Mouse (Mus musculus) embryo, embryonic 11 days (tissue): ENCODE measurements at regions not wholly inside any gene's neighbourhood (a gene's known extent, or its start where the extent isn't known, plus 50 kb on each side); places are given as distances from the start of the nearest gene placed in this dataset.
"Not testable (repeated sequence)": the region's sequence is repeated elsewhere in the genome, so short reads cannot be mapped to it uniquely, and the experiment has no call there.

Source experiments
- DNase-seq: peaks from one replicate; pipeline ENCODE4 v3.0.0-alpha.2; 2015

GRCm38 (mm10) chr13:32444531-32444930, 106.0 kb upstream of the Gmds start:
- no peak for DNase-seq

GRCm38 (mm10) chr13:32442025-32442424, 103.5 kb upstream of the Gmds start:
- no peak for DNase-seq

GRCm38 (mm10) chr13:32435136-32435535, 96.6 kb upstream of the Gmds start:
- no peak for DNase-seq

DNA sequence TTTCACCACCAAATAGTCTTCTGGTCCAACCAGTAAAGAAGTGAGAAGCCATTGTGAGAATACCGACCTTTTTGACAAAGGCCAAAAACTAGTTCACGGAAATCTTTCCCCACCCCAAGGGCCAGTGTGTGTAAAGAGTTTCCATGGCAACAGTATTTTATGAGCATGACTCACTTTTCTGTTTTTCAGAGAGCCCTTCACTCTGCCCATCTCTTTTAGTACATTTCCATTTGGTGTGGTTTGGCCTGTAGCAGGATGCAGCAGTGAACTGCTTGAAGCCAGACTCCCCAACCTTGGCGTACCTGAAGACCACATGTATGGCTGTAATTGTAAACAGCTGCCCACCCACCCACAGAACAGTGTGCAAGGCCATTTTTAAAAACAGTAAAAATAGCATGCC, 89.9 kb upstream of the Gmds start:
- DNase-seq, result peak; percentile 24

DNA sequence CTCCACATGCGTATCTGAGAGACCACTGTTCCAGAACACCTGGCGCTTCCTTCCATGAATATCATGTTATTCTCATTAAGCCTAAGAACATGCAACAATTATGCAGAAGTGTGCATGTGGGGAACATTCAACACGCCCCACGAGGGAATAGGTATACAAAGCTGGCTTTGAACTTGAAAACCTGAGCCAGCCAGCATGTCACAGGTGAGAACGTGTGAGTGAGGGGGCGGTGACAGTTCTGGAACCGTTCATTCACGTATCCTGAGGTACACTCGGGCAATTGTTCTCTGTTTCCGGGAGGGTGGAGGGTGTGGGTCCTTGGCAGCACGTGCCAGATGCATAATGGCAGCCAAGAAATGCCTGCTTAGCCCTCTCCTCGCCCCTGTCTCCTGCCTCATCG, 88.4 kb upstream of the Gmds start:
- peak; percentile 11 for DNase-seq

DNA sequence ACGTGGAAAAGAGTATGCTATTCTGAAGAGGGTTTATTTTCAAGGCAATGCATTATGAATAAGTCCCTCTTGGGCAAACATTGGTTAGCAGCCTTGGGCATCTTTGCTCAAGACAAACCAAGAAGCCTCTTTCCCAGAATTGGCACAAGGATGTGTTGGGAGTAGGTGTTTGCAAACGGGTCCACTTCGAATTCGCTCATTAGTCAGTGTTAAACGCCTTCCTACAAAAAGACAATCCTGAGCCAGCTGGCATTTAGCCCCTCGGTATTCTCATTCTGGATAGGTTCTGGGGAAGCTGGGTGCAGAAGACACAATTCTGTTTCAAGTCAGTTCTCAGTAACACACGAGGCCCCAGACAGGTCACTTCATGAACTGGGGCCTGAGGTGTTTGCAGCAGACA, 87.7 kb upstream of the Gmds start:
- no peak for DNase-seq

DNA sequence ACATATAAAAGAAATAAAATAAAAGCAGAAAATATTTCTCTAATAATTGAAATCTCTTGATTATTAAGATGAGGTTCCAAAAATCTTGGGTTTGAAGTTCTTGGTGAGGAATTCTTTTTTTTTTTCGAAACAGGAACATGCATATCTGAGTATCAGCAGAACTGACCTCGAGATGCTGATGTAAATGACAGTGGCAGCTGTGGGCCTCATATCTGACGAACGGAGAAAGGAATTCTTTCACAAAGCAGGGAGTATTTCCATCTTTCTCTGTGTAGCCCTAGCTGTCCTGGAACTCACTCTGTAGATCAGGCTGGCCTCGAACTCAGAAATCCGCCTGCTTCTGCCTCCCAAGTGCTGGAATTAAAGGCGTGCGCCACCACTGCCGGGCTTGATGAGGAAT, 86.0 kb upstream of the Gmds start:
- not testable (repeated sequence) for DNase-seq

- DNase-seq, result no peak
These were observed 83.9 kb upstream of the Gmds start for GRCm38 (mm10) chr13:32422485-32422884.

DNA sequence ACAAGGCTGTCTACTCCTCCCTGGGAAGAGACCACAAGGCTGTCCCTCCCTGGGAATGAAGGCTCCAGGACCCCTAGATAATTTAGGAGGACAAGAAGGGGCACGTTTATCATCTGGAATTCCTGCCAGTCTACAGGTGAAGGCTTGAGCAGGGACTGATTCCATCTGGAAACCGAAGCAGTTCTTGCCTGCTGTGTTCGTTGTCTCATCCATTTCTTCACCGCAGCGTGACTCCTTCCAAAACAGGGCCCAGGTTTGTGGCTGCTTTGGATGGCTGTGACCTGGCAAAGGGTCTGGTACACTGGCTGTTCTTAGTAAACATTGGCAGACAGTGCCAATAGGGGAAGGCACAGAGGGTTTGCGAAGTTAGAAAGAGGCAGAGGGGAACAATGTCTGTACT, 80.8 kb upstream of the Gmds start:
- DNase-seq, result no peak

DNA sequence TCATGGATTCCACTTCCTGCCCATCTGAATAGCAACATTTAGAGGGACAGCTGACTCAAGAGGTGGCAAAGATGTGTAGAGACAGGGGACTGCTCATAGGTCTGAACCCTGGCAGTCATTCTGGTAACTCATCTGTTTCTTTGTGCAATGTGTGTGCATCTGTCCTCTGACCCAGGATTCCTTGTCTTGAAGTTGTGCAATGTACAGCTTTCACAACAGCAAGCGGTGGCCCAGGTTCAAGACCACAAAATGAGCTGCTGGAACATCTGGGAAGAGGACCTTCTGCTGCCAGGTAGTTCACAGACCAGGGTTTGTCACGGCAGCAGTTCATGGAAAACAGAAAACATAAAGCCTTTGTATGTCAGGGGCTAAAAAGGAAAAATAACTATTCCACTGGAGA, 80.1 kb upstream of the Gmds start:
- no peak for DNase-seq

- DNase-seq, result no peak
These were observed 79.4 kb upstream of the Gmds start for GRCm38 (mm10) chr13:32417907-32418306.

DNA sequence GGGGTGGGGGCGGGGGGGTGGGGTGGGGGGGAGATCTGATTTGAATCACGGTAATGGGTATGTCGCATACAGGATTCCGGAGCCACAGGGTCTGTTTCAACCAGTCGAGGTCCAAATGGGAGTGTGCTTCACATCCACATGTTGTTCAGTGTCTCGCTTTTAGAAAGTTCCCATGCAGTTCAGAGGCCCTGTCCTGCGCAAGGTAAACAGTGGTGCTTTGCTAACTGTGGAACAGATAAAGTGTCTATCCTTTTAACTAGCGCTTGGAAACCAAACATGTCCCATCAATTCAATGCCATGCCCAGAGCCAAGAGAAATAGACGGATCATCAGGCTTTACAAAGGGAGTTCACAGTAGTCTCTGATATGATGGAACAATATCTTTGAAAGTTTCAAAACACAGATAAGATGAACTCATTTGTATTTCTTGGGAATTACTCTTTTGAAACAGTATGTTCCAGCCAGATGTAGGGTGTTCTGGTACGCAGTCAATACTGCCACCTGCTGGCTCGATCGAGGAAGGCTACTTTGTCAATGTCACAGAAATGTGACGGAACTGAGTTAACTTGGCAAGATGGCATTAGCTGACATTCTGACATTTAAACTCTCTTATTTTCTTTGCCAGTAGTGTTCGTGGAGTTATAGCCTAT, 72.9 kb upstream of the Gmds start:
- DNase-seq, result peak; percentile 69

- peak; percentile 5 for DNase-seq
These were observed 71.5 kb upstream of the Gmds start for GRCm38 (mm10) chr13:32410065-32410464.

DNA sequence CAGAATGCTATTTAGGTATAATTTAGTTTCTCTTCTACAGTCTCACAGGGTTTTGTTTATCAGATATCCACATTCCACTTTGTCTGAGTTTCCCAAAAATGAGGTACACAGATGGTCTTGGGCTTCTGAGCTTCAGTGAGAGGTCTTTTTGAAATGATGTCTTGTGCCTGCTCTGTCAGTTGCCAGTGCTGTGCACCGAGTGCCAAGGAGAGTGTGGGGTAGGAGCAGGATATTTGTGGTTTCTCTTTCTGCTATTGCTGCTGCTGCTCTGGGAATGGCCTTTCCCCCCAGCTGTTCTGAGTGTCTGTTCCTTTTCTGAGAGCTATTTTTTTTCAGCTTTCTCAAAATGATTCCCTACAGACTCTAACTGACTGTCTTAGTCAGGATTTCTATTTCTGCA, 60.1 kb upstream of the Gmds start:
- no peak for DNase-seq
